Mouse (Mus musculus) liver, adult 2 months (tissue): ENCODE measurements around the gene Ece2.

Experiments used
- CTCF ChIP-seq: fragments of 200-500 bp; IDR thresholded peaks from 2 replicates; pipeline ENCODE4 v1.5.1; 2011; ENCODE audit warnings: low read depth, low read length, control low read depth
- POLR2A ChIP-seq: fragments of 200-500 bp; IDR thresholded peaks from 2 replicates; pipeline ENCODE4 v1.6.1; 2011; ENCODE audit warnings: low read length, control low read depth; ENCODE audit not compliant: insufficient read depth; ENCODE audit errors: extremely low read depth

DNA sequence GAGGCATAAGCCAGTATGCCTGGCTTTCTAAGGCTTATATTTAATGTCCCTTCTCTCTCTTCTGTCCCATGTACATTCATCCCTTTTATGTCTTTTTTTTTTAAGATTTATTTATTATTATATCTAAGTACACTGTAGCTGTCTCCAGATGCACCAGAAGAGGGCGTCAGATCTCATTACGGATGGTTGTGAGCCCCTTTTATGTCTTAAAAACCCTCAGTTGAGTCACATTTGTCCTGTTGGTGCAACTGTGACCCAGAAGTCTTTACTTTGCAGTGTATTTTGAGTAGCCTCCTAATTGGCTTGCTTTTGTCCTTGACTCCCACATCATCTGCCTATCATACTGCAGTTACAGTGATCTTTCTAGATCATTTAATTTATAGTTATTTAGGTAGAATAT lies 23.7 kb downstream of the Ece2 start:
- no peak for TF ChIP-seq CTCF
- no peak for TF ChIP-seq POLR2A
